Mouse (Mus musculus): ENCODE results near the gene Itih4.

Itih4 gene

DNA sequence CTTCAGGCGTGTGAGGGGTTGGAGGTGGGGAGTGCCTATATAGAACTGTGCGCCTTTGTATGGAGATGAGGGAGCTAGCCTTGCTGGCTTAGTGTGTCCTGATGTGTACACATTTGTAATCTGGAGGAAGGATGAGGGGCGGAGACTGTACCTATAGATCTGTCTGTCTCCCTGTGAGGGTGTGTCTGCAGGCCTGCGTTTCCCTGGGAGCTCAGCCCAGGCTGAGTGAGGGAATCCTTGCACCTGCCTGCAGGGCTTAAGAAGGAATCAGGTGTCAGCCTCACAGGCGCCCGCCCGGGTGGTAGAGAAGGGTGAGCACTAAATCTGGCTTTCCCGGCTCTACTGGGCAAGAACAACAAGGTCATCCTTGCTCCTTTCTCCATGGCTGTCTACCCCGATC lies 6.5 kb upstream of the Itih4 start:
- DNase-seq = no peak

GRCm38 (mm10) chr14:30880251-30880650 lies 6.0 kb upstream of the Itih4 start:
- no peak for DNase-seq

DNA sequence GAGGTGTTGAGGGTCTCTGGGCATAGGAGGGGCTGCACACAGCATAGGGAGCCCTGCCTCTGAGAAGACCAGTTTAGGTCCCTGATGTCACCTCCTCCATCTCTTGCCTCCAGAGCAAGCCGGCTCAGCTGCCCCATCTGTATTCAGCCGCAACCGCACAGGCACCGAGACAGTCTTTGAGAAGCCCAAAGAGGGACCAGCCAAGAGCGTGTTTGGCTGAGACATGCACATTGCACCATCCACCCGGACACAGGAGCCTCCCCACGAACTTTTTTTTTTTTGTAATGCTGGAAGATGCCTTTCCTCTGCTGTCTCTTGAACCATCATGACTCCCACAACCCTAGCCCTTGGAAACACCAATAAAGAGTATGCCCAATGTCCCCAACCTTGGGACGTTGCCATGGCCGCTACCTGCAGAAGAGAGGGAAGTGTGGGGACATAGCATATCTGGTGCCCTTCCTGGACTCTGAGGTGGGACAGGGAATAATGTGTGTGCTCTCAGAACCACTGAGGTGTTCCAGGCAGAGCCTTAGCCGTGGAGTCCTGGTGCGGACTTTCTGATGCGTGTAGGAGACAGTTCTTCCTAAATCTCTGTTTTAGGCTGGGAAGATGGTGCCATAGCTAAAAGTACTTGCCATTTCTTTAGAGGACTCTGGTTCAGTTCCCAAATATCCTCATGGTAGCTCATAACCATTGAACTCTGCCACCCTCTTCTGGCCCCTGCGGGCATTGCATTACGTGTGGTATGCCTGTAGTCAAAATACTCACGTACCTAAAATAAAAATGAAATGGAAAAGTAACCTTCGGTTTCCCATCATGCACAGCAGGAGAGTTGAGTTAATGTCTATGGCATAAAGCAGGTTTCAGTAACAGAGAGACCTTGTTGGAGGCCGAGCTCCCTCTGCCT lies 5.2 kb upstream of the Itih4 start:
- DNase-seq = peak; percentile 74

- no peak for DNase-seq
Measured at GRCm38 (mm10) chr14:30881718-30882108, 4.6 kb upstream of the Itih4 start.

DNA sequence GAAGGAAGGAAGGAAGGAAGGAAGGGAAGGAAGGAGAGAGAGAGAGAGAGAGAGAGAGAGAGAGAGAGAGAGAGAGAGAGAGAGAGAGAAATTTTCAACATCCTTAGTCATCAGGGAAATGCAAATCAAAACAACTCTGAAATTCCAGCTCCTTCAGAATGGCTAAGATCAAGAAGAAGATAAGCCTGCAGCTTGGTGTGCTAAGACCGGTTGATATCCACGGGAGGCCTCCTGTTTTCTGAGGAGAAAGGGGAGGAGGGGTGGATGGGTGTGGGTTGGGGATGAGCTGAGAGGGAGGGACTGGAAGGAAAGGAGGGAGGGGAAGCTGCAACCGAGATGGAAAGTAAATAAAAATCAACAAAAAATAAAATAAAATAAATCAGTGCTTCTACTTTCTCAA lies 978 bp upstream of the Itih4 start:
- DNase-seq = no peak

- peak; percentile 45 for DNase-seq
Measured at GRCm38 (mm10) chr14:30888271-30888732, 2.0 kb downstream of the Itih4 start.

GRCm38 (mm10) chr14:30899972-30900371 lies 13.7 kb downstream of the Itih4 start:
- no peak for DNase-seq

GRCm38 (mm10) chr14:30902628-30903027 lies 16.4 kb downstream of the Itih4 start:
- no peak for DNase-seq

GRCm38 (mm10) chr14:30903036-30903435 lies 16.8 kb downstream of the Itih4 start:
- no peak for DNase-seq

DNA sequence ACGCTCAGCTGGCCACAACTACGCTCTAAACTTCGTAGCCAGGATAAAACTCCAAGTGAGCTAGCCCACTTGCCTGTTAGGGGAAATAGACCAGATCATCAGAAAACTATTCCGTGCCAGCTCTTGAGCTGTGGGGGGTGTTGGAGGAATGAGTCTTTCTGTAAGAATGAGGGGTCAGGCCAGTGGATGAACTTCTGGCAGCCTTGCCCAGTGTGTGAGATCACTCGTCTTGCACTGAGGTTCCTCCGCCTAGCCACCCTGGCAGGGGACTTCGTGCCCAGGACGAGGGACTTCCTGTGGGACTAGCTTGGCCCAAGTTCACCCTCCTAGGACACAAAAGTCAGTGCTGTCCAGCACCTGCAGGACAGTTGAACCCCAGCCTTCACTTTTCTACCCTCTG lies 18.0 kb downstream of the Itih4 start:
- no peak for DNase-seq

DNA sequence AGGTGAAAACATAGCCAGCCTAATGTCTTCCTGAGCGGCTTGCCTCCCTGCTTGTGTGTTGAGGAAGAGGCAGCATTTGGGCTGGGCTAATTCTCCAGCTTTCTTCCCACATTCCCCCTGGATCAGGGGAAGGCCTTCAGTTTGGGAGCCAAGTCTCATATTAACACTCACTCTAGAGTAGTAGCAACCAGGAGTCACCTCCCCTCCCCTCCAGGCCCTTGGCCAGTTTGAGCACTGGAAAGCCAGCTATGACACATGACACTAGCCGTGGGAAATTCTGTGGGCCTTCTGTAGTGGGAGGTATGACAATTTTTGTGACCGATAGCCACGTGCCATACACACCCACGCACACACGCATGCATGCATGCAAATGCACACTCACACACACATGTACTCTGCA lies 19.7 kb downstream of the Itih4 start:
- DNase-seq = no peak

DNA sequence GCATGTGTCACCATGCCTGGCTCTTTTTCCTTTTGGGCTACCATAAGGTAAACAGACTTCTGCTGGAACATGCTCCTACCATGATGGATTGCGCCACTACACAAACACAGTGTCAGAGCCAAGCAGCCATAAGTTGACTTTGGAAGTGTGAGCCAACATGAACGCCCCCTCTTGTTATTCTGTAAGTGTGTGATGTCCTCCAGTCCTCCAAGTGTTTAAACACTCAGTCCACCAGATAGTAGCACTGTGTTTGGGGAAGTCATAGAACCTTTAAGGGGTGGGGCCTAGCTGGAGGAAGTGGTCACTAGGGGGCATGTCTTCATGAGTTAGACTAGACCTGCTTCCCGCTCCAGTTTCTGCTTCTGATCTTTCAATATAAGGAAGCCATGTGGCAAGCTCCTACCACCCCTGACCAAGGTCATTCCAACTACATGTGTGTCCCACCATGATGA lies 21.6 kb downstream of the Itih4 start:
- no peak for DNase-seq

GRCm38 (mm10) chr14:30911141-30911540 lies 24.9 kb downstream of the Itih4 start:
- DNase-seq = no peak

DNA sequence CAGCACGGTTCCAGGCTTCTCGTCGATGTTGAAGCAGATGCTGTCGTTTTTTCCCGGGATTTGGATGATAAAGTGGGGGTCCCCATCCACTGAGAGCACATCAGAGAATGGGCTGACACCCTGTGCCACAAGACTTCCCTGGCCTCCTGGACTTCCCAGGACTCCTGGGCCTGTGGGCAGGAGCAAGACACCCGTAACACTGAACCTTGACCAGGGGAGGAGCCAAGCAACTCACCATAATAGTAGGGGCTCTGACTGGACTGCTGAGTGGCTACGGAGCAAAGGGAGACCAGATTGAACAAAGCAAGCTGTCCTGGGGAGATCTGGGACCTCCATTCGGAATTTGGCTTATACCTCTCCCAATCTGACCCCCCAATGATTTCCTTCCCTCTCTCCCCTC lies 26.4 kb downstream of the Itih4 start:
- no peak for DNase-seq

- DNase-seq = no peak
Measured at GRCm38 (mm10) chr14:30913404-30913803, 27.1 kb downstream of the Itih4 start.

- no peak for DNase-seq
Measured at GRCm38 (mm10) chr14:30916516-30916915, 30.2 kb downstream of the Itih4 start.

DNA sequence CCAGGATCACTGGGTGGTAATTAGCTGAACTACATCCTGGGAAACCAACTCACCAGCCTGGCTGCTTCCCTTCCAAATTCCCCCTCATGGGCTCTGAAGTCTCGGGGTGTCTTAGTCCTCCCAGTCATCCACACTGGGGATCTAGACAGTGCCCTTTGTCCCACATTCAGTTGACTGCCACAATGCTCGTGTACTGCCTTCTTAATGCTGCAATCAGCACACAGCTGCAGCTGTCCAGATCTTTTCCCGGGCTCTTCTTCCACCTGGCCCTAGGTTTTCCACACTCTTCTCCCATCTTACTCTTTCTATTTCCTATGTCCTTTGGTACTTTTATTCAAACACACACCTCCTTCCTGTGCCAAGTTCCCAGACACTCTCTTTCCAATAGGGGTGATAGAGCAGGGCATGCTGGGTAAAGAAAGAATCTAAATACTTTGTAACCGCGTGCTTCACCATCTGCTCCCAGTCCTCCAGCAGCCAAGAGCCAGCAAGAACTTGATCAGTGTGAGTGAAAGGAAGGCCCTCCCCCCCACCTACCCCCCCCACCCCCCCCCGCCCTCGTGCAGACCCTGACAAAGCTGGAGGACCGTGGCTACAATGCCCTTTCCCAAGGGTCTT lies 35.9 kb downstream of the Itih4 start:
- DNase-seq = no peak

- DNase-seq = no peak
Measured at GRCm38 (mm10) chr14:30923375-30924105, 37.3 kb downstream of the Itih4 start, which contains the start of gene Itih3. TSS of gene Itih3 (minus strand) at chr14:30923760.

GRCm38 (mm10) chr14:30925492-30925891 lies 39.2 kb downstream of the Itih4 start:
- no peak for DNase-seq

- no peak for DNase-seq
Measured at GRCm38 (mm10) chr14:30930386-30930785, 44.1 kb downstream of the Itih4 start.

- no peak for DNase-seq
Measured at GRCm38 (mm10) chr14:30933351-30933750, 47.1 kb downstream of the Itih4 start.

DNA sequence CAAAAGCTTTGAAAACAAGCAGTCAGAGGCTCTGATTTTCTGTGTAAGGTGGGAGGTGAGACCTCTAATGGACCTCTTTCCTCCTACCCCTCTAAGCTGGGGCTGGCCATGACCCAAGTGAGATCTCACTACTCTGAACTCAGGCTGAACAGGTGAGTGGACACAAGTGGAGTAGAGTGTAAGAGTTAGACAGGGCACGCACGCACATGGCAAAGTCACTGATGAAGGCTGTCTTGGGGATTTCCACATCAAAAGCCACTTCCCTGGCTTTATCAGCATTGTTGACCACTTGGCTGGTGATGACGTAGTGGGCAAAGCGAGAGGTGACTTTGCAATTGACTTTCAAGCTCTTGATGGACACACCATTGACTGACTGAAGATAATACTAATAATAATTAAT lies 56.0 kb downstream of the Itih4 start:
- no peak for DNase-seq

- no peak for DNase-seq
Measured at GRCm38 (mm10) chr14:30943038-30943437, 56.8 kb downstream of the Itih4 start, which contains the start of gene Itih1. TSS of gene Itih1 (minus strand) at chr14:30943289.
